Mouse (Mus musculus) liver, embryonic 14.5 days (tissue): ENCODE measurements around the gene Atg9b. TPM values are rescaled to one million over a fixed set of nuclear protein-coding genes. Genes with fewer than 3 reads are reported as not detected.

Experiments
- ATAC-seq: fragments of 200-750 bp; cut with Nextera tagmentation; 2 replicates; pipeline ENCODE4 v1.8.0; 2017; ENCODE audit warnings: moderate number of reproducible peaks, mild to moderate bottlenecking, moderate library complexity; ENCODE audit not compliant: insufficient read depth
- DNase-seq, 3 experiments: peaks; one replicate each; pipeline ENCODE4 v3.0.0-alpha.2; 2012 to 2013; ENCODE audit warnings: low read depth in 3 of 3, low spot score in 3 of 3
- H3K27ac ChIP-seq: fragments of 300-500 bp; sonication (generic); 2 replicates; pipeline ENCODE4 v1.5.1; 2014; ENCODE audit warnings: moderate library complexity, mild to moderate bottlenecking, control low read depth, inconsistent platforms
- H3K27me3 ChIP-seq: fragments of 300-500 bp; sonication (generic); 2 replicates; pipeline ENCODE4 v1.6.1; 2014; ENCODE audit warnings: mild to moderate bottlenecking, low read length, moderate library complexity; ENCODE audit not compliant: control insufficient read depth, insufficient read depth
- H3K36me3 ChIP-seq: fragments of 300-500 bp; sonication (generic); replicated peaks from 2 replicates; pipeline ENCODE4 v1.6.1; 2014; ENCODE audit warnings: low read depth; ENCODE audit not compliant: control insufficient read depth, insufficient read depth
- H3K4me1 ChIP-seq, 2 experiments: fragments of 200-500 bp in 1 of 2; fragments of 300-500 bp in 1 of 2; sonication (generic) in 1 of 2; replicated peaks; 2 replicates each; pipeline ENCODE4 v1.6.1; 2012 to 2014; ENCODE audit warnings: antibody characterized with exemption in 1 of 2, inconsistent platforms in 1 of 2, low read length in 1 of 2; ENCODE audit not compliant: control insufficient read depth in 2 of 2, insufficient read depth in 2 of 2
- H3K4me2 ChIP-seq: fragments of 300-500 bp; sonication (generic); 2 replicates; pipeline ENCODE4 v1.6.1; 2014; ENCODE audit warnings: low read depth, mild to moderate bottlenecking, control low read depth, moderate library complexity
- H3K4me3 ChIP-seq, 2 experiments: fragments of 200-500 bp in 1 of 2; fragments of 300-500 bp in 1 of 2; sonication (generic) in 1 of 2; 2 replicates each; pipeline ENCODE4 v1.5.1; 2012 to 2014; ENCODE audit warnings: low read depth in 2 of 2, low read length in 2 of 2, mild to moderate bottlenecking in 2 of 2, control low read depth in 1 of 2, inconsistent platforms in 1 of 2, moderate library complexity in 1 of 2; ENCODE audit not compliant: insufficient read depth in 1 of 2
- H3K9ac ChIP-seq: fragments of 300-500 bp; sonication (generic); replicated peaks from 2 replicates; pipeline ENCODE4 v1.6.1; 2014; ENCODE audit warnings: mild to moderate bottlenecking, control low read depth, moderate library complexity
- H3K9me3 ChIP-seq: fragments of 300-500 bp; sonication (generic); 2 replicates; pipeline ENCODE4 v1.6.1; 2016; ENCODE audit warnings: low read length, mixed read lengths; ENCODE audit not compliant: control insufficient read depth
- CTCF ChIP-seq: IDR thresholded peaks from 2 replicates; pipeline ENCODE4 v1.5.1; 2016; ENCODE audit warnings: antibody characterized with exemption, low read depth, control low read depth
- EP300 ChIP-seq: IDR thresholded peaks from 2 replicates; pipeline ENCODE4 v1.6.1; 2016; ENCODE audit warnings: antibody characterized with exemption, low read depth
- WGBS: fragments of 180-500 bp; shearing (Covaris S2); extraction: QIAGEN DNeasy Blood & Tissue Kit; methylation state at CpG from one replicate; pipeline ENCODE4 v1.1.7; 2014; ENCODE audit not compliant: insufficient replicate concordance; 5-methylcytosine and 5-hydroxymethylcytosine counted together
- polyA plus RNA-seq, 2 experiments: library from polyadenylated mRNA; depleted of rRNA in 1 of 2; stranded (reverse) in 1 of 2; unstranded in 1 of 2; fragments of >200 nt; fragmentation: Nextera tagmentation in 1 of 2; extraction: Ambion mirVana in 1 of 2; gene quantifications; 2 replicates each; pipeline versions ENCODE4 v1.2.1 to v1.2.3; 2012 to 2014

The Atg9b gene
- polyA plus RNA-seq, 2 experiments = 0.14 to 0.57 TPM

DNA sequence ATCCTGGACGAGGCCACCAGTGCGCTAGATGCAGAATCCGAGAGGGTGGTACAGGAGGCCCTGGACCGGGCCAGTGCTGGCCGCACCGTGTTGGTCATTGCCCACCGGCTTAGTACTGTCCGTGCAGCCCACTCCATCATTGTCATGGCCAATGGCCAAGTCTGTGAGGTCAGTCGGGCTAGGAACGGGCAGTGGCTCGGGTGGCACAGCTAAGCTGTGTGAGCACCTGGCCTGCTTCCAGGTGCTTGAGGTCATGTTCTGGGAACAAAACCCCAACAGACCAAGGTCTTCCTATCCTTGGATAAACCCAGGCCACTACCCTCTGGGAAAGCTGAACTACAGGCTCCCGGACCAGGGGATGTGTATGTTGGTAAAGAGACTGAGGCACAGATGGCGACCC lies 16.7 kb upstream of the Atg9b start:
- no peak overlapping the region for H3K4me2 ChIP-seq
- no peak for DNase-seq
- no peak for ATAC-seq
- H3K4me1 ChIP-seq = 0 out of 4 replicates have a peak, but pooled peaks cover 0 to 2% of the 10 kb centered on the region in 2 experiments
- no peak for TF ChIP-seq EP300
- no peak for TF ChIP-seq CTCF
- no peaks in the 10 kb centered on the region for H3K27me3 ChIP-seq
- no peak overlapping the region for H3K4me3 ChIP-seq
- no peak overlapping the region for H3K9ac ChIP-seq
- no peak overlapping the region for H3K27ac ChIP-seq
- WGBS = 79% methylated on average over 13 of the region's 13 CpGs
- no peaks in the 10 kb centered on the region for H3K9me3 ChIP-seq
- H3K36me3 ChIP-seq = no peaks in the 10 kb centered on the region

GRCm38 (mm10) chr5:24405389-24405876 lies 13.5 kb upstream of the Atg9b start:
- Histone ChIP-seq H3K4me2 (no peak overlapping the region), H3K27me3 (no peaks in the 10 kb centered on the region), H3K4me3 (no peak overlapping the region), H3K27ac (no peak overlapping the region), H3K9ac (no peak overlapping the region), H3K36me3 (no peaks in the 10 kb centered on the region), H3K4me1 (0 out of 4 replicates have a peak, but pooled peaks cover 0 to 2% of the 10 kb centered on the region in 2 experiments), H3K9me3 (no peaks in the 10 kb centered on the region)
- TF ChIP-seq CTCF (no peak), EP300 (no peak)
- DNase-seq = no peak
- WGBS = 60% methylated on average over 3 of the region's 3 CpGs
- no peak for ATAC-seq

- DNase-seq (no peak), ATAC-seq (no peak)
- Histone ChIP-seq H3K4me1 (0 out of 4 replicates have a peak, but pooled peaks cover 0 to 2% of the 10 kb centered on the region in 2 experiments), H3K4me3 (no peak overlapping the region), H3K9ac (no peak overlapping the region), H3K36me3 (no peaks in the 10 kb centered on the region), H3K9me3 (no peaks in the 10 kb centered on the region), H3K27ac (no peak overlapping the region), H3K27me3 (no peaks in the 10 kb centered on the region), H3K4me2 (no peak overlapping the region)
- no peak for TF ChIP-seq EP300
- TF ChIP-seq CTCF = no peak
- 51% methylated on average over 6 of the region's 6 CpGs for WGBS
Measured at GRCm38 (mm10) chr5:24404594-24405360, 12.8 kb upstream of the Atg9b start.

- no peak for DNase-seq
- Histone ChIP-seq H3K9ac (no peak overlapping the region), H3K4me2 (no peak overlapping the region), H3K36me3 (no peaks in the 10 kb centered on the region), H3K9me3 (no peaks in the 10 kb centered on the region), H3K4me1 (0 out of 4 replicates have a peak, but pooled peaks cover 0 to 2% of the 10 kb centered on the region in 2 experiments), H3K27me3 (no peaks in the 10 kb centered on the region), H3K4me3 (no peak overlapping the region), H3K27ac (no peak overlapping the region)
- TF ChIP-seq EP300 = no peak
- no peak for TF ChIP-seq CTCF
- ATAC-seq = no peak
- 74% methylated on average over 9 of the region's 9 CpGs for WGBS
Measured at GRCm38 (mm10) chr5:24401969-24402368, 10.0 kb upstream of the Atg9b start.

- no peaks in the 10 kb centered on the region for H3K27me3 ChIP-seq
- 0 out of 4 replicates have a peak, but pooled peaks cover 0 to 2% of the 10 kb centered on the region in 2 experiments for H3K4me1 ChIP-seq
- WGBS = 78% methylated on average over 5 of the region's 5 CpGs
- H3K9me3 ChIP-seq = no peaks in the 10 kb centered on the region
- ATAC-seq (no peak), DNase-seq (no peak)
- no peak overlapping the region for H3K9ac ChIP-seq
- H3K4me3 ChIP-seq = no peak overlapping the region
- H3K4me2 ChIP-seq = no peak overlapping the region
- no peaks in the 10 kb centered on the region for H3K36me3 ChIP-seq
- TF ChIP-seq CTCF (no peak), EP300 (no peak)
- no peak overlapping the region for H3K27ac ChIP-seq
Measured at GRCm38 (mm10) chr5:24400911-24401605, 9.1 kb upstream of the Atg9b start.
